Mouse (Mus musculus) stomach, embryonic 15.5 days (tissue): ENCODE measurements around the gene Grhpr. TPM values are rescaled to one million over a fixed set of nuclear protein-coding genes. Genes with fewer than 3 reads are reported as not detected.
"Not testable (repeated sequence)": the region's sequence is repeated elsewhere in the genome, so short reads cannot be mapped to it uniquely, and the experiment has no call there.

ENCODE experiments used
- ATAC-seq: fragments of 200-750 bp; cut with Nextera tagmentation; 2 replicates; pipeline ENCODE4 v1.8.0; 2017; ENCODE audit warnings: low read depth, moderate number of reproducible peaks, moderate TSS enrichment; ENCODE audit not compliant: insufficient read depth, low FRiP score
- H3K27ac ChIP-seq: fragments of 300-500 bp; sonication (generic); 2 replicates; pipeline ENCODE4 v1.5.1; 2015; ENCODE audit warnings: mild to moderate bottlenecking, inconsistent platforms
- H3K27me3 ChIP-seq: fragments of 300-500 bp; sonication (generic); replicated peaks from 2 replicates; pipeline ENCODE4 v1.6.1; 2015; ENCODE audit warnings: inconsistent platforms
- H3K36me3 ChIP-seq: fragments of 300-500 bp; sonication (generic); 2 replicates; pipeline ENCODE4 v1.6.1; 2015; ENCODE audit warnings: inconsistent platforms
- H3K4me1 ChIP-seq: fragments of 300-500 bp; sonication (generic); 2 replicates; pipeline ENCODE4 v1.6.1; 2015; ENCODE audit warnings: inconsistent platforms
- H3K4me2 ChIP-seq: fragments of 300-500 bp; sonication (generic); 2 replicates; pipeline ENCODE4 v1.6.1; 2015; ENCODE audit warnings: mild to moderate bottlenecking, inconsistent platforms
- H3K4me3 ChIP-seq: fragments of 300-500 bp; sonication (generic); replicated peaks from 2 replicates; pipeline ENCODE4 v1.5.1; 2015; ENCODE audit warnings: inconsistent platforms
- H3K9ac ChIP-seq: fragments of 300-500 bp; sonication (generic); 2 replicates; pipeline ENCODE4 v1.6.1; 2015; ENCODE audit warnings: inconsistent platforms
- H3K9me3 ChIP-seq: fragments of 300-500 bp; sonication (generic); 2 replicates; pipeline ENCODE4 v1.6.1; 2016; ENCODE audit warnings: inconsistent platforms
- WGBS: fragments of 180-500 bp; shearing (Covaris S2); methylation state at CpG from one replicate; pipeline ENCODE4 v1.1.7; 2015; 5-methylcytosine and 5-hydroxymethylcytosine counted together
- polyA plus RNA-seq: library from polyadenylated mRNA; unstranded; fragments of >200 nt; fragmentation: Nextera tagmentation; extraction: Ambion mirVana; gene quantifications from 2 replicates; pipeline ENCODE4 v1.2.1, GENCODE M21; 2015

Gene Grhpr
- polyA plus RNA-seq, 1 experiment from 2014 or later, result 79.2 TPM

DNA sequence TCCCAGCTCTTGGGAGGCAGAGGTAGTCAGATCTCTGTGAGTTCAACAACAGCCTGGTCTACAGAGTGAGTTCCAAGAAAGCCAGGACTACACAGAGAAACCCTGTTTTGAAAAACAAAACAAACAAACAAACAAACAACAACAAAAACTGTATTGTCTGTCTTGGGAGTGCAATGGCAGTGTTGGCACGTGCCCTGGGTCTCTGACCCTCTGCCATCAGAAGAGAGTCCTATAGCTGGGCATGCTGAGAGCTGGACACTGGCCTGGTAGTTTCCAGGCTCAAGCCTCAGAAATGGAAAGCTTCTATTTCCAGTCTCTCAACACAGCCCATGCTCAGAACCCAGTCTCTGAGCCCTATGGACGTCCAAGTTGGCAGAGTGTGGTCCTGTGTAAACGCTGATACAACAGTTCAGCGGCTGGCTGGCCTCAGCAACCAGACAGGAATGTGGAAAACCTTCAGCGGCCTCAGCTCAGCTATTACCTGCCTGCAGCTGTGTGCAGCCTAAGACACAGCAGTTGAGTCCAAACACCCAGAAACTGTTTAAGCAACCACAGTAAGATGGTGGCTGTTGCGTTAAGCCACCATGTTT lies 5.1 kb upstream of the Grhpr start:
- no peak overlapping the region for H3K9ac ChIP-seq
- H3K27me3 ChIP-seq, result no peaks in the 10 kb centered on the region
- H3K27ac ChIP-seq, result no peak overlapping the region
- 60% methylated on average over 6 of the region's 6 CpGs for WGBS
- no peaks in the 10 kb centered on the region for H3K9me3 ChIP-seq
- H3K4me2 ChIP-seq, result no peak overlapping the region
- ATAC-seq, result no peak
- no peak overlapping the region for H3K4me3 ChIP-seq
- H3K4me1 ChIP-seq, result peaks cover 4% of the 10 kb centered on the region
- H3K36me3 ChIP-seq, result no peaks in the 10 kb centered on the region

GRCm38 (mm10) chr4:44976921-44977710 lies 4.1 kb upstream of the Grhpr start:
- Histone ChIP-seq H3K9ac (no peak overlapping the region), H3K4me3 (no peak overlapping the region), H3K27me3 (no peaks in the 10 kb centered on the region), H3K9me3 (no peaks in the 10 kb centered on the region), H3K4me2 (no peak overlapping the region), H3K36me3 (no peaks in the 10 kb centered on the region), H3K4me1 (peaks cover 9% of the 10 kb centered on the region), H3K27ac (no peak overlapping the region)
- WGBS, result 87% methylated on average over 10 of the region's 10 CpGs
- ATAC-seq, result no peak

DNA sequence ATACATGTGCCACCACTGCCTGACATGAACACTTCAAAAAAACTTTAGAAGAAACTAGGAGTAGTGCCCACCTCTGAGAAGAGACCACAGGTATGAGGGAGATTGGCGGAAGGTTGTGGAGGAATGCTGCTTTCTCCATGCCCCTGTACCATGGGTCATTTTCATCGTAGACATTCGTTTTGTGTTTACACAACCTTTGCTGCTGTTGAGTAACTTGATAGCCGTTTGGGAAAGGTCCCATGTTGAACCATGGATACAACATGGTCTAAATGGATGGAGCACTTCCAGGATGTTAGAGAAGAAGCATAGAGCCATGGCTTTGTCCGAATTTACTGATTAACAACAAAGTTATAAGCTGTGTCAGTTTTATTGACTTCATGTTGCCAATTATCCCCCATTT lies 3.0 kb upstream of the Grhpr start:
- 52% methylated on average over 5 of the region's 5 CpGs for WGBS
- ATAC-seq, result no peak
- H3K4me3 ChIP-seq, result no peak overlapping the region
- H3K4me2 ChIP-seq, result no peak overlapping the region
- no peaks in the 10 kb centered on the region for H3K36me3 ChIP-seq
- H3K9me3 ChIP-seq, result no peaks in the 10 kb centered on the region
- H3K4me1 ChIP-seq, result peaks cover 20% of the 10 kb centered on the region
- no peak overlapping the region for H3K9ac ChIP-seq
- no peak overlapping the region for H3K27ac ChIP-seq
- no peaks in the 10 kb centered on the region for H3K27me3 ChIP-seq

DNA sequence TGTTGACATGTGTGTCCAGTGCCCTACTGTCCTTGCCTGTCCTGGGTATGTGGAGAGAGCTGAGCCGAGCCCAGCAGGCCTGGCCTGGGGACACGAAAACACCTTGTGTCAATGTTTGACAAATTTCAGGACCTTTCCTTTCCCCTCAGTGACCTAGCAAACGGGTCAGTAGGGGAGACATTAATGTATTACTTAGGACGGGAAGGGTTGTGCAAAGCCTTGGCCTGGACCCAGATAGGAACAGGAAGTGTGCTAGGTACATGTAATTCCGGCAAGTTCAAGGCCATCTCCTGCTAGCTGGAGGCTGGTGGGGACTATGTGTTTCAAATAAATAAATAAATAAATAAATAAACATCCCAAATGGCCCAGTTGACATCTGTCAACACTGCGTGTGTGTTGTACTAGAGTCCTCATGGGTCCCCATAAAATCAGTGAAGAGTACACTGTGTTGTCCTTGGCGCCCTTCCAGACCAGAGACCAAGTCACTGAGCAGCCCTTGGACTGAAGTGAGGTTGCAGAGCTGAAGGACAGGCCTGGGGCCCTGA lies 1.3 kb upstream of the Grhpr start:
- Histone ChIP-seq H3K4me3 (no peak overlapping the region), H3K4me2 (no peak overlapping the region), H3K9me3 (no peaks in the 10 kb centered on the region), H3K4me1 (peaks cover 23% of the 10 kb centered on the region), H3K9ac (no peak overlapping the region), H3K27me3 (no peaks in the 10 kb centered on the region), H3K36me3 (no peaks in the 10 kb centered on the region), H3K27ac (no peak overlapping the region)
- ATAC-seq, result no peak
- 53% methylated on average over 7 of the region's 7 CpGs for WGBS

DNA sequence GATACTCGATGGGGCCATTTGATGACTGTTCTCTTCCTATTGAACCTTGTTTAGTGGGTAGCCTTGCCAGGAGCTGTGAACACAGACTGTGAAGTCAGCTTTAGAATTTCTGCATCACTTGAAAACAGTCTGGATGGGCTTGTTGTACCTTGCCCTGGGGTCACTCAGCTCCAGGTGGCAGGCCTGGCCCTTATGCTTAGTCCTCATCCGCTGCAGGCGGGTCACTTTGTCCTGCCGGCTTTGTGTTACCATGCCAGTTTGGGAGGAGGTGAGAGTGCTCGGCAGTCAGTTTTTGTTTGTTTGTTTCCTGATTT lies 736 bp downstream of the Grhpr start:
- peak overlapping the region; percentile 95 for H3K4me2 ChIP-seq
- 27% methylated on average over 5 of the region's 5 CpGs for WGBS
- peak overlapping the region; percentile 72 for H3K4me3 ChIP-seq
- no peaks in the 10 kb centered on the region for H3K9me3 ChIP-seq
- ATAC-seq, result no peak
- no peaks in the 10 kb centered on the region for H3K27me3 ChIP-seq
- H3K9ac ChIP-seq, result peak overlapping the region; percentile 83; the same call in 1 of the 2 replicates
- H3K27ac ChIP-seq, result peak overlapping the region; percentile 84; the same call in 1 of the 2 replicates
- peaks cover 23% of the 10 kb centered on the region for H3K4me1 ChIP-seq
- no peaks in the 10 kb centered on the region for H3K36me3 ChIP-seq

DNA sequence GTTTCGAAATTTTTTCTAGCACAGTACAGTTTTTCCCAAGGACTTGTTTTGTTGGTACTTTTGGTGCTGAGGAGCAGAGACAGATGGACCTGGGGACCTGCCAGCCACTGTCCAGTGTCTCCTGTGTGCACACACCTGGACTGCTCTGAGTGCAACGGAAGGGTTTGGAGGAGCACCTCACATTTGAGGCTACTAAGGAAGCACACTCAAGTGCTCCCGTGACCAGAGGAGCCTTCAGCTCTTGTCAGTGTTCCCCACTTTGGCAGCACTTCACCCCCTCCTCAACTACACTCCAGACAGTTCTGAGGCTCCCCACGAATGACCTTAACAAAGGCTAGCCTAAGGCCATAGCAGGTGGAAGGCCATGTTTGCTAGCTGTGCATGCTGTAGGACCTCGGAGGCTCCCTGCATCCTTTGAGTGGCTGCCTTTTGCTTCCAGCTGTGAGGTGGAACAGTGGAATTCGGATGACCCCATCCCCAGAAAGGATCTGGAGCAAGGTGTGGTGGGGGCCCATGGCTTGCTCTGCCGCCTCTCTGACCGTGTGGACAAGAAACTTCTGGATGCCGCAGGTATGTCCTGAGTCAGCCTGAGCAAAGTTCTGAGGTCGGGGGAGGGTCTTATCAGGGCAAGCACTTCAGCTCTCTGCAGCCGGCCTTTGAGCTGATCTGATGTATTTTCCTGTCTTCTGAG lies 1.4 kb downstream of the Grhpr start:
- no peaks in the 10 kb centered on the region for H3K9me3 ChIP-seq
- peak overlapping the region; percentile 72 for H3K4me3 ChIP-seq
- peaks cover 4% of the 10 kb centered on the region; the same call in 1 of the 2 replicates for H3K36me3 ChIP-seq
- H3K27me3 ChIP-seq, result no peaks in the 10 kb centered on the region
- no peak overlapping the region for H3K27ac ChIP-seq
- ATAC-seq, result no peak
- H3K9ac ChIP-seq, result no peak overlapping the region
- 64% methylated on average over 11 of the region's 11 CpGs for WGBS
- peaks cover 23% of the 10 kb centered on the region for H3K4me1 ChIP-seq
- peak overlapping the region; percentile 95 for H3K4me2 ChIP-seq

- Histone ChIP-seq H3K27ac (no peak overlapping the region), H3K4me1 (peaks cover 23% of the 10 kb centered on the region), H3K27me3 (no peaks in the 10 kb centered on the region), H3K4me2 (peak overlapping the region; percentile 95), H3K9me3 (no peaks in the 10 kb centered on the region), H3K4me3 (0 out of 2 replicates have a peak overlapping the region, but pooled peaks have one; percentile 72), H3K36me3 (peaks cover 7% of the 10 kb centered on the region; the same call in 1 of the 2 replicates), H3K9ac (no peak overlapping the region)
- no peak for ATAC-seq
- WGBS, result 73% methylated on average over 10 of the region's 10 CpGs
These were observed 2.0 kb downstream of the Grhpr start for GRCm38 (mm10) chr4:44983131-44983740.

DNA sequence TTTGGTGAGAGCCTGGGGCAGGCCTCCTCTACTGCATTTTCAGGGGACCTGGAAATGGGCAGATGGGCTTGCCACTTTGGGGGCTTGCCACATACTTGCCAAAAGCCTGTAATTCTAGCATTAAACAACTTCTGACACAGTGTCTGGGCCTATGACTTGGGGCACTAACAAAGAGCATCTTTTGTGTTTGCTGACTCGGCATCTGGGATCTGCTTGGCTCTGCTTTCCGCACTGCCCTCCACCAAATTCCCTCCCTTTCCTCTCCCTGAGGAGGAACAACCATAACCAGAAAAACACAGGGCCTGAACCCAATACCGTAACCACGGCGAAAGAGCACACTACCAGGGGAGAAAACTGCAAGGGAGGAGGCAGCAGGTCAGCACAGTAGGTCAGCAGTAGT lies 9.4 kb downstream of the Grhpr start:
- no peak overlapping the region for H3K9ac ChIP-seq
- no peaks in the 10 kb centered on the region for H3K27me3 ChIP-seq
- no peak for ATAC-seq
- H3K9me3 ChIP-seq, result no peaks in the 10 kb centered on the region
- WGBS, result 92% methylated on average over 5 of the region's 5 CpGs
- H3K4me1 ChIP-seq, result no peaks in the 10 kb centered on the region
- no peak overlapping the region for H3K27ac ChIP-seq
- H3K36me3 ChIP-seq, result peaks cover 34% of the 10 kb centered on the region
- no peak overlapping the region for H3K4me3 ChIP-seq
- no peak overlapping the region for H3K4me2 ChIP-seq

GRCm38 (mm10) chr4:44992330-44992729 lies 11.1 kb downstream of the Grhpr start:
- H3K4me1 ChIP-seq, H3K27ac ChIP-seq, ATAC-seq, H3K4me3 ChIP-seq, H3K27me3 ChIP-seq, H3K9me3 ChIP-seq, H3K4me2 ChIP-seq, H3K9ac ChIP-seq: not testable (repeated sequence)
- peaks cover 32% of the 10 kb centered on the region for H3K36me3 ChIP-seq
- WGBS, result 92% methylated on average over 11 of the region's 11 CpGs

DNA sequence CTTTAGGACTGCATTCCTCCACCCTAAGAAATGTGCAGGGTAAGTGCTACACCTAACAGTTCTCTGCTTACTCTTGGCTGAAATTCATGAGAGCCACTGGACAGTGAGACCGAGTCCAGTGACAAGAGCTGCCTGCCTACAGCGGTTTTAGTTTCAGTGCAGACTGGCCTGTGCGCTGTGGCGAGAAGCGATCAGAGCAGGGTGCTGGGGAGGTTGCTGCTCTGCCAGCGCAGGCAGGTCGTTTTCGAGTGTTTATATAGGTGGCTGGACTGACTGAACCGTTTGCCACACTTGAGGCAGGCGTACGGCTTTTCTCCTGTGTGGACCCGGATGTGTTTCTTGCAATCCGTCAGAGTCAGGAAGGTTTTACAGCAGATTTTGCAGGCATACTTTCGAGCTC lies 12.0 kb downstream of the Grhpr start:
- ATAC-seq, H3K4me3 ChIP-seq, H3K9me3 ChIP-seq, H3K4me1 ChIP-seq, H3K27me3 ChIP-seq, H3K9ac ChIP-seq, H3K27ac ChIP-seq, H3K4me2 ChIP-seq: not testable (repeated sequence)
- WGBS, result 78% methylated on average over 14 of the region's 14 CpGs
- peaks cover 27% of the 10 kb centered on the region for H3K36me3 ChIP-seq

DNA sequence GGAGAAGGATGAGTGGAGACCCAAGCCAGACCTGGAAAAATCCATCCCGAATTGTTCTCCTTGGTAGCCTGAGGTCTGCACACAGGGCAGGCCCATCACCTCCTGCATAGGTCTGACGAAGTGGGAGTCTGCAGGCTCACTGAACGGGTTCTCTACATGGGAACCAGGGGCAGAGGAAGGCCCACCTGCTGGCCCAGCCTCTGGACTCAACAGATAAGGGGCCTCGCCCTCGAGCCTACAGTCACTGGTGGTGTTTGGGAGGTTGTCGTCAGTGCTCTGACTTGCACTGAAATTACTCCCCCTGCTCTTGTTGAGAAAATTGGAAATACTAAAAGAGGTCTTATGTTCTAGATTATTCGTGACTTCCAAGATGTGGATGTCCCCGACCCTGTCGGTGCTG lies 12.7 kb downstream of the Grhpr start:
- 82% methylated on average over 9 of the region's 9 CpGs for WGBS
- H3K4me1 ChIP-seq, result no peaks in the 10 kb centered on the region
- H3K9ac ChIP-seq, result no peak overlapping the region
- H3K27me3 ChIP-seq, result no peaks in the 10 kb centered on the region
- peaks cover 27% of the 10 kb centered on the region for H3K36me3 ChIP-seq
- no peak overlapping the region for H3K27ac ChIP-seq
- H3K4me2 ChIP-seq, result no peak overlapping the region
- ATAC-seq, result peak; percentile 81
- no peak overlapping the region for H3K4me3 ChIP-seq
- H3K9me3 ChIP-seq, result no peaks in the 10 kb centered on the region

GRCm38 (mm10) chr4:44994776-44995175 lies 13.6 kb downstream of the Grhpr start:
- no peak for ATAC-seq
- Histone ChIP-seq H3K4me3 (no peak overlapping the region), H3K27ac (no peak overlapping the region), H3K36me3 (peaks cover 20% of the 10 kb centered on the region), H3K9me3 (no peaks in the 10 kb centered on the region), H3K27me3 (no peaks in the 10 kb centered on the region), H3K9ac (no peak overlapping the region), H3K4me2 (no peak overlapping the region), H3K4me1 (no peaks in the 10 kb centered on the region)
- WGBS, result 79% methylated on average over 18 of the region's 18 CpGs
